Mouse (Mus musculus) ES-E14 (cell line): ENCODE results near the gene Klf5.

Experiments
- CHD2 ChIP-seq: IDR thresholded peaks from 2 replicates; pipeline ENCODE4 v1.6.1; 2014; ENCODE audit warnings: mild to moderate bottlenecking, low read depth, low read length, inconsistent platforms
- HCFC1 ChIP-seq: IDR thresholded peaks from 2 replicates; pipeline ENCODE4 v1.6.1; 2012; ENCODE audit warnings: low read length, inconsistent platforms, borderline replicate concordance; ENCODE audit not compliant: insufficient read depth
- ZNF384 ChIP-seq: IDR thresholded peaks from 2 replicates; pipeline ENCODE4 v1.6.1; 2012; ENCODE audit warnings: low read depth, low read length, inconsistent platforms

DNA sequence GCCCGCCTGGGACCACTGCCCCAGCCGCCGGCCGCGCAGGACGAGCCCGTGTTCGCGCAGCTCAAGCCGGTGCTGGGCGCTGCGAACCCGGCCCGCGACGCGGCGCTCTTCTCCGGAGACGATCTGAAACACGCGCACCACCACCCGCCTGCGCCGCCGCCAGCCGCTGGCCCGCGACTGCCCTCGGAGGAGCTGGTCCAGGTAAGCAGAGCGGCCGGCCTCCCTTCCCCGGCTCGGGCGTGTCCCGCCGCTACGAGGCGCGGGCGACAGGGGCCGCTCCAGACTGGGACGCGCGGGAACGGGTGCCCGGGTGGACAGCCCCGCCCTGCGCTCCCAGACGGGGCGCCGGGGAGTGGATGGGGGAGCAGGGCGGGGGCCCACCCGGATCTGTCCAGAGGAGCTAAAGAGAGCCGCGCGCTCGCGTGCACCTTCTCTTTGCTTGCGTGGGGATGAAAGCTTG, 561 bp downstream of the Klf5 start:
- TF ChIP-seq CHD2, result no peak
- TF ChIP-seq ZNF384, result no peak
- TF ChIP-seq HCFC1, result no peak
